Mouse (Mus musculus): ENCODE data around the gene Tmem202. TPM values are rescaled to one million over a fixed set of nuclear protein-coding genes. Genes with fewer than 3 reads are reported as not detected.

Tmem202 gene
- polyA plus RNA-seq (2015; fragmentation: Nextera tagmentation; extraction: Ambion mirVana): not detected in 2 replicates

- H3K27me3 ChIP-seq (ENCODE audit: control insufficient read depth, insufficient read depth, low read length): peaks cover 5% of the 10 kb centered on the region; the same call in 1 of the 2 replicates
- ATAC-seq (ENCODE audit: insufficient read depth, low FRiP score): peak; percentile 93
- no peaks in the 10 kb centered on the region for H3K36me3 ChIP-seq (ENCODE audit: control insufficient read depth, insufficient read depth, low read length)
- WGBS: 1% methylated on average over 55 of the region's 55 CpGs
- H3K4me2 ChIP-seq (ENCODE audit: low read depth, low read length): peak within 1 kb of the TSS; percentile 91
- 0 out of 2 replicates have a peak within 1 kb of the TSS, but pooled peaks have one; percentile 9 for H3K27ac ChIP-seq (ENCODE audit: low read length)
- no peaks in the 10 kb centered on the region for H3K9me3 ChIP-seq (replicated peaks; ENCODE audit: control insufficient read depth, low read length)
- H3K4me3 ChIP-seq (replicated peaks; ENCODE audit: low read length): peak within 1 kb of the TSS; percentile 72
- peaks cover 7% of the 10 kb centered on the region for H3K4me1 ChIP-seq (ENCODE audit: control insufficient read depth, insufficient read depth, low read length)
- peak within 1 kb of the TSS; percentile 76 for H3K9ac ChIP-seq (ENCODE audit: low read length)
Observed at GRCm38 (mm10) chr9:59539441-59540137, at the start of gene Tmem202, which contains the start of gene Hexa. Gene Tmem202, minus strand, starts transcription at chr9:59539847. Gene Hexa, plus strand, starts transcription at chr9:59539540.

GRCm38 (mm10) chr9:59588710-59589671, 49.3 kb upstream of the Tmem202 start:
- Histone ChIP-seq H3K9me3 (replicated peaks; ENCODE audit: control insufficient read depth, low read length) (no peaks in the 10 kb centered on the region), H3K9ac (ENCODE audit: low read length) (no peak overlapping the region), H3K4me3 (replicated peaks; ENCODE audit: low read length) (no peak overlapping the region), H3K36me3 (ENCODE audit: control insufficient read depth, insufficient read depth, low read length) (no peaks in the 10 kb centered on the region), H3K27ac (ENCODE audit: low read length) (no peak overlapping the region), H3K27me3 (ENCODE audit: control insufficient read depth, insufficient read depth, low read length) (no peaks in the 10 kb centered on the region; the same call in 1 of the 2 replicates), H3K4me2 (ENCODE audit: low read depth, low read length) (no peak overlapping the region), H3K4me1 (ENCODE audit: control insufficient read depth, insufficient read depth, low read length) (0 out of 2 replicates have a peak, but pooled peaks cover 4% of the 10 kb centered on the region)
- ATAC-seq (ENCODE audit: insufficient read depth, low FRiP score): no peak; the same call in 1 of the 2 replicates
- WGBS: 43% methylated on average over 12 of the region's 12 CpGs

- H3K27me3 ChIP-seq (ENCODE audit: control insufficient read depth, insufficient read depth, low read length): no peaks in the 10 kb centered on the region; the same call in 1 of the 2 replicates
- no peak overlapping the region for H3K27ac ChIP-seq (ENCODE audit: low read length)
- H3K4me3 ChIP-seq (replicated peaks; ENCODE audit: low read length): no peak overlapping the region
- 0 out of 2 replicates have a peak, but pooled peaks cover 4% of the 10 kb centered on the region for H3K4me1 ChIP-seq (ENCODE audit: control insufficient read depth, insufficient read depth, low read length)
- no peak for ATAC-seq (ENCODE audit: insufficient read depth, low FRiP score)
- H3K4me2 ChIP-seq (ENCODE audit: low read depth, low read length): no peak overlapping the region
- no peaks in the 10 kb centered on the region for H3K9me3 ChIP-seq (replicated peaks; ENCODE audit: control insufficient read depth, low read length)
- no peak overlapping the region for H3K9ac ChIP-seq (ENCODE audit: low read length)
- WGBS: 66% methylated on average over 5 of the region's 5 CpGs
- no peaks in the 10 kb centered on the region for H3K36me3 ChIP-seq (ENCODE audit: control insufficient read depth, insufficient read depth, low read length)
Observed at GRCm38 (mm10) chr9:59588252-59588651, 48.6 kb upstream of the Tmem202 start.

GRCm38 (mm10) chr9:59584871-59585308, 45.2 kb upstream of the Tmem202 start:
- no peaks in the 10 kb centered on the region for H3K9me3 ChIP-seq (replicated peaks; ENCODE audit: control insufficient read depth, low read length)
- 5% methylated on average over 13 of the region's 13 CpGs for WGBS
- peak overlapping the region; percentile 57 for H3K9ac ChIP-seq (ENCODE audit: low read length)
- no peaks in the 10 kb centered on the region for H3K36me3 ChIP-seq (ENCODE audit: control insufficient read depth, insufficient read depth, low read length)
- peak overlapping the region; percentile 44 for H3K4me3 ChIP-seq (replicated peaks; ENCODE audit: low read length)
- ATAC-seq (ENCODE audit: insufficient read depth, low FRiP score): peak; percentile 62; the same call in 1 of the 2 replicates
- peaks cover 3% of the 10 kb centered on the region; the same call in 1 of the 2 replicates for H3K27me3 ChIP-seq (ENCODE audit: control insufficient read depth, insufficient read depth, low read length)
- 0 out of 2 replicates have a peak, but pooled peaks cover 4% of the 10 kb centered on the region for H3K4me1 ChIP-seq (ENCODE audit: control insufficient read depth, insufficient read depth, low read length)
- H3K27ac ChIP-seq (ENCODE audit: low read length): no peak overlapping the region
- peak overlapping the region; percentile 63 for H3K4me2 ChIP-seq (ENCODE audit: low read depth, low read length)

- H3K36me3 ChIP-seq (ENCODE audit: control insufficient read depth, insufficient read depth, low read length): no peaks in the 10 kb centered on the region
- peak overlapping the region; percentile 61 for H3K4me2 ChIP-seq (ENCODE audit: low read depth, low read length)
- H3K9me3 ChIP-seq (replicated peaks; ENCODE audit: control insufficient read depth, low read length): no peaks in the 10 kb centered on the region
- peaks cover 5% of the 10 kb centered on the region; the same call in 1 of the 2 replicates for H3K4me1 ChIP-seq (ENCODE audit: control insufficient read depth, insufficient read depth, low read length)
- H3K27ac ChIP-seq (ENCODE audit: low read length): no peak overlapping the region
- under 1% methylated on average over 20 of the region's 20 CpGs for WGBS
- 0 out of 2 replicates have a peak, but pooled peaks cover 3% of the 10 kb centered on the region for H3K27me3 ChIP-seq (ENCODE audit: control insufficient read depth, insufficient read depth, low read length)
- no peak overlapping the region for H3K9ac ChIP-seq (ENCODE audit: low read length)
- H3K4me3 ChIP-seq (replicated peaks; ENCODE audit: low read length): peak overlapping the region; percentile 46
- ATAC-seq (ENCODE audit: insufficient read depth, low FRiP score): peak; percentile 41
Observed at GRCm38 (mm10) chr9:59578505-59578867, 38.8 kb upstream of the Tmem202 start.

GRCm38 (mm10) chr9:59577844-59578504, 38.3 kb upstream of the Tmem202 start, which contains the start of gene Celf6:
Gene Celf6, plus strand, starts transcription at chr9:59577917.
- Histone ChIP-seq H3K36me3 (ENCODE audit: control insufficient read depth, insufficient read depth, low read length) (no peaks in the 10 kb centered on the region), H3K27ac (ENCODE audit: low read length) (no peak within 1 kb of the TSS), H3K9me3 (replicated peaks; ENCODE audit: control insufficient read depth, low read length) (no peaks in the 10 kb centered on the region), H3K4me2 (ENCODE audit: low read depth, low read length) (peak within 1 kb of the TSS; percentile 61), H3K4me3 (replicated peaks; ENCODE audit: low read length) (peak within 1 kb of the TSS; percentile 46), H3K4me1 (ENCODE audit: control insufficient read depth, insufficient read depth, low read length) (peaks cover 5% of the 10 kb centered on the region; the same call in 1 of the 2 replicates), H3K27me3 (ENCODE audit: control insufficient read depth, insufficient read depth, low read length) (0 out of 2 replicates have a peak, but pooled peaks cover 3% of the 10 kb centered on the region), H3K9ac (ENCODE audit: low read length) (no peak within 1 kb of the TSS)
- whole genome bisulfite sequencing: under 1% methylated on average over 55 of the region's 61 CpGs
- peak; percentile 98 for ATAC-seq (ENCODE audit: insufficient read depth, low FRiP score)

GRCm38 (mm10) chr9:59577401-59577800, 37.8 kb upstream of the Tmem202 start:
- Histone ChIP-seq H3K27ac (ENCODE audit: low read length) (no peak overlapping the region), H3K27me3 (ENCODE audit: control insufficient read depth, insufficient read depth, low read length) (0 out of 2 replicates have a peak, but pooled peaks cover 3% of the 10 kb centered on the region), H3K36me3 (ENCODE audit: control insufficient read depth, insufficient read depth, low read length) (no peaks in the 10 kb centered on the region), H3K4me2 (ENCODE audit: low read depth, low read length) (peak overlapping the region; percentile 61), H3K9ac (ENCODE audit: low read length) (no peak overlapping the region), H3K9me3 (replicated peaks; ENCODE audit: control insufficient read depth, low read length) (no peaks in the 10 kb centered on the region), H3K4me1 (ENCODE audit: control insufficient read depth, insufficient read depth, low read length) (peaks cover 5% of the 10 kb centered on the region; the same call in 1 of the 2 replicates), H3K4me3 (replicated peaks; ENCODE audit: low read length) (peak overlapping the region; percentile 46)
- no peak for ATAC-seq (ENCODE audit: insufficient read depth, low FRiP score)
- 12% methylated on average over 13 of the region's 13 CpGs for WGBS

- no peak overlapping the region for H3K4me2 ChIP-seq (ENCODE audit: low read depth, low read length)
- no peak overlapping the region for H3K9ac ChIP-seq (ENCODE audit: low read length)
Observed at GRCm38 (mm10) chr9:59571852-59572251, 32.2 kb upstream of the Tmem202 start.

More at GRCm38 (mm10) chr9:59571852-59572251, 32.2 kb upstream of the Tmem202 start:
- Histone ChIP-seq H3K27ac (ENCODE audit: low read length) (no peak overlapping the region), H3K9me3 (replicated peaks; ENCODE audit: control insufficient read depth, low read length) (no peaks in the 10 kb centered on the region), H3K4me1 (ENCODE audit: control insufficient read depth, insufficient read depth, low read length) (no peaks in the 10 kb centered on the region), H3K4me3 (replicated peaks; ENCODE audit: low read length) (no peak overlapping the region), H3K36me3 (ENCODE audit: control insufficient read depth, insufficient read depth, low read length) (no peaks in the 10 kb centered on the region), H3K27me3 (ENCODE audit: control insufficient read depth, insufficient read depth, low read length) (no peaks in the 10 kb centered on the region)
- no peak for ATAC-seq (ENCODE audit: insufficient read depth, low FRiP score)
- 66% methylated on average over 2 of the region's 2 CpGs for WGBS
